ENCODE assay signal across 8 mouse cellular contexts in genomic region chr1:133046441-133046931, GRCm38 (mm10). TPM values are rescaled to one million over a fixed set of nuclear protein-coding genes. Genes with fewer than 3 reads are reported as not detected.
DNase-seq lines count a peak whose midpoint lies in the region; ATAC-seq and TF ChIP-seq lines count a peak whose summit lies in the region.

No protein-coding gene starts in this region.

- peak overlapping the region; percentile 87 for H3K4me2 ChIP-seq in hindbrain, embryonic 12.5 days (replicated peaks)
- peak overlapping the region; percentile 88 for H3K4me2 ChIP-seq in liver, embryonic 14.5 days (ENCODE audit: low read depth)
- H3K4me2 ChIP-seq in neural tube, embryonic 12.5 days (replicated peaks), result peak overlapping the region; percentile 87

- peak; percentile 69 for ATAC-seq in activated CD4-positive, CD25-positive, alpha-beta regulatory T cell, adult 4 months
- ATAC-seq in hindbrain, embryonic 12.5 days (ENCODE audit: low FRiP score), result peak; percentile 78
- peak; percentile 41; the same call in 1 of the 2 replicates for ATAC-seq in liver, embryonic 14.5 days (ENCODE audit: insufficient read depth)
- peak; percentile 80 for ATAC-seq in neural tube, embryonic 12.5 days (ENCODE audit: low FRiP score, low read depth)

- DNase-seq in heart, adult 18-20 months, result peak; percentile 41 to 67
- DNase-seq in heart, adult 8-10 months (ENCODE audit: low spot score), result no peak
- DNase-seq in forebrain, embryonic 10.5 days (ENCODE audit: extremely low spot score, low spot score), result peak; percentile 49
- DNase-seq in liver, embryonic 14.5 days (ENCODE audit: low read depth in 3 of 3, low spot score in 3 of 3), result no peak
- DNase-seq in urinary bladder, postnatal 25 days (ENCODE audit: low spot score), result peak; percentile 36

- peak overlapping the region; percentile 99 for H3K27ac ChIP-seq in forebrain, embryonic 10.5 days
- peak overlapping the region; percentile 97 for H3K27ac ChIP-seq in hindbrain, embryonic 12.5 days
- no peak overlapping the region for H3K27ac ChIP-seq in liver, embryonic 14.5 days
- H3K27ac ChIP-seq in neural tube, embryonic 12.5 days, result peak overlapping the region; percentile 84

- TF ChIP-seq CTCF in liver, embryonic 14.5 days (IDR thresholded peaks at IDR 0.05; ENCODE audit: low read depth), result no peak

- TF ChIP-seq EP300 in liver, embryonic 14.5 days (IDR thresholded peaks at IDR 0.05; ENCODE audit: low read depth), result no peak

- peaks cover 65% of the 10 kb centered on the region for H3K4me1 ChIP-seq in forebrain, embryonic 10.5 days
- peaks cover 51% of the 10 kb centered on the region for H3K4me1 ChIP-seq in hindbrain, embryonic 12.5 days
- H3K4me1 ChIP-seq in liver, embryonic 14.5 days (replicated peaks; ENCODE audit: control insufficient read depth in 2 of 2, insufficient read depth in 2 of 2, low read length in 1 of 2), result 0 out of 4 replicates have a peak, but pooled peaks cover 0 to 4% of the 10 kb centered on the region in 2 experiments
- H3K4me1 ChIP-seq in neural tube, embryonic 12.5 days, result peaks cover 44% of the 10 kb centered on the region

- H3K4me3 ChIP-seq in forebrain, embryonic 10.5 days, result peak overlapping the region; percentile 95
- peak overlapping the region; percentile 86 for H3K4me3 ChIP-seq in hindbrain, embryonic 12.5 days
- peak overlapping the region; percentile 61 to 66 for H3K4me3 ChIP-seq in liver, embryonic 14.5 days (ENCODE audit: insufficient read depth in 1 of 2, low read depth in 2 of 2, low read length in 2 of 2)
- H3K4me3 ChIP-seq in neural tube, embryonic 12.5 days, result peak overlapping the region; percentile 79

- peak overlapping the region; percentile 98 for H3K9ac ChIP-seq in hindbrain, embryonic 12.5 days
- peak overlapping the region; percentile 58 for H3K9ac ChIP-seq in liver, embryonic 14.5 days (replicated peaks)
- H3K9ac ChIP-seq in neural tube, embryonic 12.5 days, result peak overlapping the region; percentile 98

- H3K27me3 ChIP-seq in forebrain, embryonic 10.5 days (ENCODE audit: poor library complexity, severe bottlenecking), result peaks cover 11% of the 10 kb centered on the region; the same call in 1 of the 2 replicates
- H3K27me3 ChIP-seq in hindbrain, embryonic 12.5 days, result no peaks in the 10 kb centered on the region
- peaks cover 28% of the 10 kb centered on the region for H3K27me3 ChIP-seq in liver, embryonic 14.5 days (ENCODE audit: control insufficient read depth, insufficient read depth, low read length)
- no peaks in the 10 kb centered on the region for H3K27me3 ChIP-seq in neural tube, embryonic 12.5 days (replicated peaks)

- 0% methylated on average over 40 of the region's 40 CpGs for WGBS in forebrain, embryonic 10.5 days
- under 1% methylated on average over 38 of the region's 40 CpGs for WGBS in hindbrain, embryonic 12.5 days
- under 1% methylated on average over 40 of the region's 40 CpGs for WGBS in liver, embryonic 14.5 days (ENCODE audit: insufficient replicate concordance)
- WGBS in neural tube, embryonic 12.5 days, result under 1% methylated on average over 40 of the region's 40 CpGs

- peaks cover under 1% of the 10 kb centered on the region; the same call in 1 of the 2 replicates for H3K36me3 ChIP-seq in forebrain, embryonic 10.5 days (replicated peaks)
- H3K36me3 ChIP-seq in hindbrain, embryonic 12.5 days, result no peaks in the 10 kb centered on the region
- no peaks in the 10 kb centered on the region for H3K36me3 ChIP-seq in liver, embryonic 14.5 days (replicated peaks; ENCODE audit: control insufficient read depth, insufficient read depth, low read depth)
- H3K36me3 ChIP-seq in neural tube, embryonic 12.5 days, result no peaks in the 10 kb centered on the region

- H3K9me3 ChIP-seq in forebrain, embryonic 10.5 days, result no peaks in the 10 kb centered on the region
- H3K9me3 ChIP-seq in hindbrain, embryonic 12.5 days (replicated peaks), result no peaks in the 10 kb centered on the region
- no peaks in the 10 kb centered on the region for H3K9me3 ChIP-seq in liver, embryonic 14.5 days (ENCODE audit: control insufficient read depth, low read length)
- H3K9me3 ChIP-seq in neural tube, embryonic 12.5 days, result no peaks in the 10 kb centered on the region

RNA-seq across cellular contexts. Expression of gene Pik3c2b, which starts 1.0 kb away (rescaled TPM):
- 10 to 100 TPM; 13.9 to 14.3 TPM for total RNA-seq in heart, adult 18-20 months (2021)
- 10 to 100 TPM; 19.2 to 20.8 (median 19.9) TPM for total RNA-seq in heart, adult 8-10 months (2022)
- under 1 TPM; 0.66 to 0.68 TPM for polyA plus RNA-seq in activated CD4-positive, CD25-positive, alpha-beta regulatory T cell, adult 4 months (2017; shearing (Covaris generic))
- polyA plus RNA-seq in forebrain, embryonic 10.5 days (2016; fragmentation: Nextera tagmentation; extraction: Ambion mirVana), result 13.6 and 13.7 TPM in 2 replicates
- 17.0 and 19.8 TPM in 2 replicates for polyA plus RNA-seq in hindbrain, embryonic 12.5 days (2016; fragmentation: Nextera tagmentation; extraction: Ambion mirVana)
- 0.76 and 0.83 TPM in 2 replicates for polyA plus RNA-seq in liver, embryonic 14.5 days (2012; rRNA removed)
- polyA plus RNA-seq in liver, embryonic 14.5 days (2014; fragmentation: Nextera tagmentation; extraction: Ambion mirVana), result 0.48 and 0.75 TPM in 2 replicates
- polyA plus RNA-seq in neural tube, embryonic 12.5 days (2016; fragmentation: Nextera tagmentation; extraction: Ambion mirVana), result 18.0 and 18.1 TPM in 2 replicates

RNA-seq across cellular contexts. Expression of gene Mdm4, which starts 16.1 kb away (rescaled TPM):
- total RNA-seq in heart, adult 18-20 months (2021), result 10 to 100 TPM; 19.7 to 27.7 TPM
- total RNA-seq in heart, adult 8-10 months (2022), result 10 to 100 TPM; 19.5 to 30.7 (median 22.6) TPM
- polyA plus RNA-seq in activated CD4-positive, CD25-positive, alpha-beta regulatory T cell, adult 4 months (2017; shearing (Covaris generic)), result 100 to 1,000 TPM in 1 of 2 experiments, 10 to 100 TPM in 1; 84.8 to 102 TPM
- 38.5 and 38.8 TPM in 2 replicates for polyA plus RNA-seq in forebrain, embryonic 10.5 days (2016; fragmentation: Nextera tagmentation; extraction: Ambion mirVana)
- 47.6 and 49.1 TPM in 2 replicates for polyA plus RNA-seq in hindbrain, embryonic 12.5 days (2016; fragmentation: Nextera tagmentation; extraction: Ambion mirVana)
- 21.6 and 25.9 TPM in 2 replicates for polyA plus RNA-seq in liver, embryonic 14.5 days (2012; rRNA removed)
- 11.6 and 14.4 TPM in 2 replicates for polyA plus RNA-seq in liver, embryonic 14.5 days (2014; fragmentation: Nextera tagmentation; extraction: Ambion mirVana)
- 39.2 and 39.5 TPM in 2 replicates for polyA plus RNA-seq in neural tube, embryonic 12.5 days (2016; fragmentation: Nextera tagmentation; extraction: Ambion mirVana)

Comparison
In these comparisons a context has a peak if more than half of its experiments do, and no peak if none do; other contexts are left out.
1. DNase-seq: peak in heart, adult 18-20 months (2 of 2), forebrain, embryonic 10.5 days (single experiment) and urinary bladder, postnatal 25 days (single experiment); none in heart, adult 8-10 months (single experiment) and liver, embryonic 14.5 days (0 of 3).
2. Peak in every context shown above with its lines, with median percentiles within 50 percentile points of each other: ATAC-seq, H3K4me3 ChIP-seq, H3K4me2 ChIP-seq and H3K9ac ChIP-seq.